Mouse (Mus musculus): ENCODE measurements at regions not wholly inside any gene's neighbourhood (a gene's known extent, or its start where the extent isn't known, plus 50 kb on each side); places are given as distances from the start of the nearest gene placed in this dataset.

GRCm38 (mm10) chr13:85096174-85096573, 93.0 kb upstream of the Ccnh start:
- TF ChIP-seq CTCF (IDR thresholded peaks at IDR 0.05; ENCODE audit: borderline replicate concordance, insufficient read depth, low read depth, low read length) (no peak), POLR2A (IDR thresholded peaks at IDR 0.05; ENCODE audit: borderline replicate concordance, insufficient read depth, low read length) (no peak)
